Mouse (Mus musculus) midbrain, embryonic 12.5 days (tissue): ENCODE results near the gene Olfr469. TPM values are rescaled to one million over a fixed set of nuclear protein-coding genes. Genes with fewer than 3 reads are reported as not detected.

ENCODE experiments used
- polyA plus RNA-seq: library from polyadenylated mRNA; unstranded; fragments of >200 nt; fragmentation: Nextera tagmentation; extraction: Ambion mirVana; gene quantifications from 2 replicates; pipeline ENCODE4 v1.2.1, GENCODE M21; 2016

Olfr469 gene
- polyA plus RNA-seq, 1 experiment from 2014 or later, result not detected

Other genes with a start within 250 kb of the Olfr469 start
- 2.3 and 3.2 TPM in 2 replicates for gene Ppfibp2, start 230.3 kb downstream of the Olfr469 start, polyA plus RNA-seq
- gene 5330417H12Rik, start 200.4 kb downstream of the Olfr469 start, polyA plus RNA-seq, result not detected in 2 replicates
- 0.30 and 0.34 TPM in 2 replicates for gene Cyb5r2, start 67.5 kb downstream of the Olfr469 start, polyA plus RNA-seq
- gene Ovch2, start 24.3 kb downstream of the Olfr469 start, polyA plus RNA-seq, result not detected in 2 replicates
- not detected in 2 replicates for gene Olfr467, start 13.3 kb downstream of the Olfr469 start, polyA plus RNA-seq
- not detected in 2 replicates for gene Olfr470, start 21.9 kb upstream of the Olfr469 start, polyA plus RNA-seq
- not detected in 2 replicates for gene Olfr472, start 72.4 kb upstream of the Olfr469 start, polyA plus RNA-seq
- gene Olfr473, start 104.9 kb upstream of the Olfr469 start, polyA plus RNA-seq, result not detected in 2 replicates
- gene Olfr474, start 129.1 kb upstream of the Olfr469 start, polyA plus RNA-seq, result not detected in 2 replicates
- not detected in 2 replicates for gene Olfr476, start 139.3 kb upstream of the Olfr469 start, polyA plus RNA-seq
- gene Olfr477, start 161.2 kb upstream of the Olfr469 start, polyA plus RNA-seq, result not detected in 2 replicates
- not detected in 2 replicates for gene Olfr478, start 208.4 kb upstream of the Olfr469 start, polyA plus RNA-seq
- not detected in 2 replicates for gene Olfr479, start 225.2 kb upstream of the Olfr469 start, polyA plus RNA-seq
- not detected in 2 replicates for gene Olfr480, start 241.8 kb upstream of the Olfr469 start, polyA plus RNA-seq